Mouse (Mus musculus) cerebellum, adult 2 months (tissue): ENCODE results near the gene Mrs2.

Experiments used
- CTCF ChIP-seq: fragments of 200-500 bp; IDR thresholded peaks from 2 replicates; pipeline ENCODE4 v1.5.1; 2011; ENCODE audit warnings: low read depth, mild to moderate bottlenecking, control low read depth, low read length, moderate library complexity, borderline replicate concordance; ENCODE audit not compliant: insufficient read depth
- POLR2A ChIP-seq: fragments of 200-500 bp; IDR thresholded peaks from 2 replicates; pipeline ENCODE4 v1.6.1; 2011; ENCODE audit warnings: low read length, control low read depth, borderline replicate concordance; ENCODE audit not compliant: insufficient read depth

DNA sequence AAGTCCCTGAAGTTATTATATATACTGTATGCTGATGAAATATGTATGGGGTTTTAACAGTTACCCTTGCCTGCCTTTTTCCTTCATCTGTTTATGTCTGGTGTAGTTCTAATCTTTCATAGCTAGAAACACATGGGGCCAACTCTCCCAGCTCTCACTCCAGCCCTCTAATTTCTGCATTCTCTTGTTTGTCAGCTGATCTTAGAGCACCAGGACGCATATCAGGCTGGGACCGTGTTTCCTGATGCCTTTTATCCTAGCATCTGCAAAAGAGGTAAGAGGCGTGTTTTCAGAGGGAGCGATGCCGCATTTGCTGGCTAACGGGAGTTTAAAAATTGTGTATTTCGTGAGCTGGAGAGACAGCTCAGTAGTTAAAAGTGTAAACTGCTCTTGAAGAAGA, 67.5 kb downstream of the Mrs2 start:
- no peak for TF ChIP-seq CTCF
- no peak for TF ChIP-seq POLR2A
